Mouse (Mus musculus): ENCODE results near the gene Tom1l1. TPM values are rescaled to one million over a fixed set of nuclear protein-coding genes. Genes with fewer than 3 reads are reported as not detected.
"Not testable (repeated sequence)": the region's sequence is repeated elsewhere in the genome, so short reads cannot be mapped to it uniquely, and the experiment has no call there.

Tom1l1 gene
- 39.1 and 44.7 TPM in 2 replicates for total RNA-seq (2017)

- ATAC-seq (replicated peaks; ENCODE audit: low read depth, poor library complexity, severe bottlenecking): peak; percentile 82
These were observed at the start of gene Tom1l1 for GRCm38 (mm10) chr11:90687460-90688416. Gene Tom1l1, minus strand, starts transcription at chr11:90688366.

DNA sequence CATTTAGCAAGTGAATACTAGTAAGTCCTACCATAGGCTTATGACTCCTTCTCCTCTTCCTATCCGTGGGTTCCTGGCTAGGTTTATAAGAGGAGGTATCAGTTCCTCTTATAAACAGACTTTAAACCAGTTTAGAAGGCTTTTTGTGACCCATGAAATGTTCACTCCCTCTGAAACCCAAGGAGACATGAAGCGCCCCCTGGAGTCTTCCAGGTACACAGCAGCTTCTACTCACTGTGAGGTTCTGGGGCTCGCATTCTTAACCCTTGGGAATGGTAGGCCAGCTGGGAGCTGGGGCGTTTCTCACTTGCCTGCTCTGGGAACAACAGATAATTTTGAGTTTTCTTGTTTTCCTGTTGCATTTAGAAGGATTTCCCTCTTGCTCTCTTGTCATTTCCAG lies 45.4 kb upstream of the Tom1l1 start:
- ATAC-seq (replicated peaks; ENCODE audit: low read depth, poor library complexity, severe bottlenecking): peak; percentile 45; the same call in 1 of the 2 replicates

DNA sequence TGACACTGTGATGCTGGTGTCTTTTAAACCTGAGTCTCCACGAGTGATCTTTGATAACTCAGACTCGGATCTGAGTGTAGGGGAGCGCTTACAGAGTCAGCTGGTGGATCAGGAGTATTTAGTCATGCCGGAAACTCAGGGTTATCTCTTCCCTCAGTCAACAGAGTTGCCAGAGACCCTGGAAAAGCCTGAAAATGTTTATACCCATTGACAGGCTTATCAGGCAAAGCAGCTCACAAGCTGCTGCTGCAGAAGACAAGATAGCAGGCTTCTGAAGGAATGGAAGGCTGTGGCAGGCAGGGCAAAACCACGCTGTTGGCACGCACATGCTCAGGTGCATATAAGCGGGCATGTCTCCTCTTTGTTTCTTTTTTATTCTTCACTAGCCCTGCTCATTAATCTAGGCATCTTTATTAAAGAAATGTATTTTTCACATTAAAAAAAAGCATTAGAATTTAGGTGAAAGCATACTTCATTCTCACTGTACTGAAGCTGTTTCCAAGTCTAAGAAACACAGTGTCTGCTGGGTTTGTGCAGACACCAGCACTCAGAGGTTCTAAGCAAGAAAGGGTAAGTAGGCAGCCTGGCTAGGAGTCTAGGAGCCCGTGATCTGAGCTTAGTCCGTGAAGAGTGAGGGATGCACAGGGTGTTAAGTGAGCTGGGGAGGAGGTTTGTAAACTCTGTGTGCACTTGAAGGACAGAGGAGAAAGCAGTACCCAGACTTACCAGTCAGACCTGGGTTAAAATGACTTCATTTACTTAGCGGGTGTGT lies 39.4 kb upstream of the Tom1l1 start:
- peak; percentile 87 for ATAC-seq (replicated peaks; ENCODE audit: low read depth, poor library complexity, severe bottlenecking)

DNA sequence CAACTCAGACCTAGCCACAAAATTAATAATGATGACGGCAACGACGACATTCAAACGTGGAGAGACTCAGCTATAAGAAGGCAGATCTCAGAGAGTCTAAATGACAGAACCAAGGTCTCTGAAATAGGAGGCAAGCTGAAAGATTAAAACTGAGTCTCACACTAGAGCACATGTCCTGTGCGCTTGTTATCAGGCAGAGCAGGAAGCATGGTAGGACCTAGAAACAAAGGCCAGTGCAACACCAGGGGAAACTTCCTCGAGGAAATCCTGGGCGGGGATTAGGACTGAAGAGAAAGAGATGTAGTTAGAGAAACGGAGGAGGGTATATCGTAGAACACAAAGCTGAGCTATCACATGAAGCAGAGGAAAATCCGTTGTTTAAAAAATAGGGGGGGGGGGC lies 38.6 kb upstream of the Tom1l1 start:
- peak; percentile 52 for ATAC-seq (replicated peaks; ENCODE audit: low read depth, poor library complexity, severe bottlenecking)

- ATAC-seq (replicated peaks; ENCODE audit: low read depth, poor library complexity, severe bottlenecking): no peak
These were observed 34.1 kb upstream of the Tom1l1 start for GRCm38 (mm10) chr11:90722304-90722703.

DNA sequence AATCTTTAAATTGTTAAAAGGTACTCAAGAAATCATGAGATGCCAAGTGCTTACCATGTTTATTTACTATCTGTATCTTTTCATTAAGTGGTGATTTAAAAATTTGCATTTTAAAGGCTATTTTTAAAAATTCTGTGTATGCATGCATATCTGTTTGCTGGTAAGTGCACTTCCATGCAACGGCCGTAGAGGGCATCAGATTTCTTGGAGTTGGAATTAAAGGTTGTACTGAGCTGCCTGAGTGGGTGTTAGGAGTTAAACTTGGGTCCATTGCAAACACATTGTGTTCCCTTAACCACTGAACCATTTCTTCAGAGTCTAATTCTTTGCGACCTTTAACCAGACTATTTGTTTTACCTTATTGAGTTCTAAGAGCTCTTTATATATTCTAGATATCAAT lies 29.6 kb upstream of the Tom1l1 start:
- no peak for ATAC-seq (replicated peaks; ENCODE audit: low read depth, poor library complexity, severe bottlenecking)

DNA sequence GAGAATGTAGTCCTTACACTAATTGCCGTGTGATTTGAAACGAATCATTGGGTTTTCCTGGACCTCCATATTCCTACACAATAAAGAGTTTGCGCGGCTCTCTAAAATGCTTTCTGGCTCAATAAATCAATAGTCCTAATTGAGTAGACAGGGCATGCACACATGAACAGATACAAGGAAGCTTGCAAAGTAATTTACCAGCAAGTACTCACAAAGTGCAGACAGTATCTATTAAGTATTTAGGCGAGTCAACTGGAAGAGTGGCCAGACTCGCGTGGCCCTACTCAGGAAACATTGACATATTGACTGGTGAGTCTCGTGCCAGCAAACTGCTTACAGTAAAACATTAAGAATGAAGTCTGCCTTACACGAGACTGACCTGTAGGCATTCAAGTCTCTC lies 23.4 kb upstream of the Tom1l1 start:
- ATAC-seq (replicated peaks; ENCODE audit: low read depth, poor library complexity, severe bottlenecking): no peak

DNA sequence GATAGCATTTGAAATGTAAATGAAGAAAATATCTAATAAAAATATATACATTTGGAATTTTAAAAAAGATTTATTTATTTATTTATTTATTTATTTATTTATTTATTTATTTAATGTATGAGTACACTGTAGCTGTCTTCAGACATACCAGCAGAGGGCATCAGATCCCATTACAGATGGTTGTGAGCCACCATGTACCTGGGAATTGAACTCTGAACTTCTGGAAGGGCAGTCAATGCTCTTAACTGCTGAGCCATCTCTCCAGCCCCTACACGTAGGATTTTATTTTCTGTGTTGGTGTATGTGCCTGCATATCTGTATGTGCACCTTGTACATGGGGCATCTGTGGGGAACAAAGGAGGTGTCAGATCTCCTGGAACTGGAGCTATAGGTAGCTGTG lies 19.0 kb upstream of the Tom1l1 start:
- ATAC-seq (replicated peaks; ENCODE audit: low read depth, poor library complexity, severe bottlenecking): not testable (repeated sequence)

- ATAC-seq (replicated peaks; ENCODE audit: low read depth, poor library complexity, severe bottlenecking): peak; percentile 96
These were observed 9.5 kb upstream of the Tom1l1 start for GRCm38 (mm10) chr11:90697480-90698240.

DNA sequence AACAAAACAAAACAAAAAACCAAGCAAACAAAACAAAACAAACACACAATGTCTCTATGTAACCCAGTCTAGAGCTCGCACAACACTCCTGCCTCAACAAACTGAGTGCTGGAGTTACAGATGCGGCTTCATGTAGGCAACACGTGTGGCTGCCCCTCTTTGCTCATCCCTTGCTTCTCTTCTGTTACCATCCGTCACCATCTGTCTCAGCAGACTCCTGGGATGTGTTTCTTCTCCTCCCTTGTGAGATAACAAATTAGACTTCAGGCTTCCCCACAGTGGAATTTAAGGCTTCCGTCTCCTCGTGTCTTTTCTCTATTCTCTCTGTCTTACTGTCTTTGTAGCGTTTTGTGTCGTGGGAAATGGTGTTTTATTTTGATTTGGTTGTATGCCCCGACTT lies 7.6 kb upstream of the Tom1l1 start:
- ATAC-seq (replicated peaks; ENCODE audit: low read depth, poor library complexity, severe bottlenecking): no peak

- no peak for ATAC-seq (replicated peaks; ENCODE audit: low read depth, poor library complexity, severe bottlenecking)
These were observed 6.0 kb upstream of the Tom1l1 start for GRCm38 (mm10) chr11:90694206-90694605.

DNA sequence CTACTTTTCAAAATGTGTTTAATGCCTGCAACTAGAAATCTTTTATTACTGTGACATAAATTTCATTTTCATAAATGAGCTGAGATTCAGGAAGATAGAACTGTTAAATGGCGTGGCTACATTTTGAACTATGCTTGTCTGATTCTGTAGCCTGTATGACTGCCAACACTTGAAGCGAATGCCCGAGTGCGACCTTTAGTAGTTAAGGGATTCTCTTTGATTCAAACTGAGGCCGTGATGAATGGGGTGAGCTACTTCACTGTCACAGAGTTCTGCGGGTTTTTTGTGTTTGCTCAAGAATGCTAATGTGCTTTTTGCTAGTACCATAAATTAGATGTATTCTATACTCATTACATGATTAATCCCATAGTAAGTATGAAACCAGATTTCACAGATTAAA lies 2.2 kb upstream of the Tom1l1 start:
- ATAC-seq (replicated peaks; ENCODE audit: low read depth, poor library complexity, severe bottlenecking): no peak

DNA sequence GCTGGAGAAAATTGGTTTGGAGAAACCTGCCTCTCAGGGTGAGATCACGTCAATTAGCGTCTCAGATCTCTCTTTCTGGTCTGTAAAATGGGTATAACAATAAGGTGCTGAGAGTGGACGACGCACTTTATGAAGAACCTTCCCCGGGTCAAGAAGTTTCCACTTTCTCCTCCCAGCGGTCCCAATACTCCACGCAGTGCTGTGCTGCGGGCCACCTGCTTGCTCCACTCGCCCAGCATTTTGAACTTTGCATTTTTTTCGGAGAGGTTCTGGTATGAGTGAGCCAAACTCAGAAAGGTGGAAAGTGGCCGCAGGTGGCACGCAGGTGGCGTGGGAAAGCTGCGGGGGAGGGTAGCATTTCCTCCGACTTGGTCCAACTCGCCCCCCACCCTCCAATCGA lies 1.1 kb downstream of the Tom1l1 start:
- peak; percentile 34; the same call in 1 of the 2 replicates for ATAC-seq (replicated peaks; ENCODE audit: low read depth, poor library complexity, severe bottlenecking)

DNA sequence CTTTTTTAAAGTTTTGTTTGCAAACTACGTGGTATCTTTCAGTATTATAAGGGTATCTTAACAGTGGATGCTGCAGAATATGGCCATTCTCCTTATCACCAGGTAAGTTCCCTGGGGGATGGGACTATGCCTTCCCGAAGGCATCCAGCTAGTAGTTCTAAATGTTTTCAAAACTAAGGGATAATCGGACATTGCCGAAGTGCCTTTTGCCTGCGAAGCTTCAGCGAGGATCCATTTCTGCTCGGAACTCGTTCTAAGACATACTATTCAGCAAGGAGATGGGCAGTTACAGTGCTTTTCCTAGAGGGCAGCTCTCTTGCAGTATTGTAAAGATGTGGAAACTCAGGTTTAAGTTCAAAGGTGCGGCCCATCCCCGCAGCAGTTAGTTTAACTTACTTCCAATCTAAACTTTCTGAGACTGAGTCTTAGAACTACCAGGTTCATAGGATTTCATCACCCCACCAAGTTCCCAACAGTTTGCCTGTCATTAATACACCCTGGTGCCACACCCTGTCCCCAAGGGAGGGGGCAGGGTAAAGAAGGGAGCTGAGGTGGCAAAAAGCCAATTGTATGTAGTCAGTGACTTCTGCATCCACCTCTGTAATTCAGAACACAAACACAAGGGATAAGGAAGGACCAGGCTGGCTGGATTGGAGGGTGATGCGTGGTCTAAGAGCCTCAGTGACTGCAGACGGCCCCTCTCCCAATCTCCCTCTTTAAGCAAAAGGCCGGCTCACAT lies 1.7 kb downstream of the Tom1l1 start:
- peak; percentile 33 for ATAC-seq (replicated peaks; ENCODE audit: low read depth, poor library complexity, severe bottlenecking)

DNA sequence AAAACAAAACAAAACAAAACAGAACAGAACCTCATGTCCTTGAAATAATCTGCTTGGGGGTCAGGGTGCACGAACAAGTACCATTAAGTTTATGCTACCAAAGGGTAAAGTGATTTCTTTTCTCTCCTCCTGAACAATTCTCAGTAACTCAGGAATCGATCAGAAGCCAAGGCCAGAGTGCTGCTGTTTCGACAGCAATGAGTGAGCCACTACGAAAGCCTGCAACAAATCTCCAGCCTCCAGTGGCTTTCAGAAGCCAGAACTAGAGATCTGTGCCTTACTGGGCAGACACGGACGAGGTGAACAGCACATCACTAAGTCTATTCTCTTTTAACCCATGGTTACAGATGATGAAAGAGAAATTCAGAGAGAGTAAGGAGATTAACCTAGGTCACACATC lies 3.0 kb downstream of the Tom1l1 start:
- ATAC-seq (replicated peaks; ENCODE audit: low read depth, poor library complexity, severe bottlenecking): no peak

DNA sequence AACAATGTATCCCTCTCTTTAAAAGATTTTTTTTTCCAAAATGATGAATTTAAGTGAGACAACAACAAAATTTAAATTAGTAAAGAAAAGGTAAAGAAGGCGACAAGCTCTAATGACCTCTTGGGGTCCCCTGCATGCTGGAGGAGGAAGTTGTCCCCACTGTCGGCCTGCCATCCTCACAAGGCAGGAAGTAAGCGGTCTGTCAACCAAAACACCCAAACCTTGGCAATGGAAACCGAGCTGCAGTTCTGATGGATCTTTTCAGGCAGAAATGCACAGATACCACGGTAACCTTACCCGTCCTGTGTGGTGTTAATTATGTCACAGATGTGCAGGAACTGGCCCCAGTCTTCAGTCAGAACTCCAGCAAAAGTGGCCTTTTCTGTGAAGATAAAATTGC lies 3.4 kb downstream of the Tom1l1 start:
- peak; percentile 43 for ATAC-seq (replicated peaks; ENCODE audit: low read depth, poor library complexity, severe bottlenecking)

- no peak for ATAC-seq (replicated peaks; ENCODE audit: low read depth, poor library complexity, severe bottlenecking)
These were observed 7.0 kb downstream of the Tom1l1 start for GRCm38 (mm10) chr11:90681171-90681570.

- no peak for ATAC-seq (replicated peaks; ENCODE audit: low read depth, poor library complexity, severe bottlenecking)
These were observed 9.6 kb downstream of the Tom1l1 start for GRCm38 (mm10) chr11:90678582-90678981.

DNA sequence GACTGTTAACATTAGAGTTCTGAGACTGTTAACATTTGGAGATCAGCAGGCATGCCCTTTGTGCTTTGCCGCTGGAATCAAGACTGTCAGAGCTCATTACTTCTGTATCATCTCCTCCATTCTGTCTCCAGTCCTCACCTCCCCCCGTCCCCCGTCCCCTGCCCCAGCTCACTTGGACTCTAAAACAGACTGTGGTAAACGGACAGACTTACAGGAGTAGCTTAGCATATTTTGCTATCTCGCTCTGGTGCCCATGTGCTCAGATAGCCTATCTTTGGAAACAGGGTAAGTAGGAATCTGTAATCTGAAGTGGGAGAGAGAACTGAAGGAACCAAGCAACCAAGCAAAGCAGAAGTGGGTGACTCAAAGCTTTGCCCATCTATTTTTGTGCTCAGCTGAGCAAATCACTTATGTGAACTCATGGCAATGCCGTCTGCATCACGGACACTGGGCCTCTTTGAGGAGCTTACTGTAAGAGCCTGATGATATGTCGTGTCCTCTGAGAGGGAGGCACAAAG lies 10.3 kb downstream of the Tom1l1 start:
- no peak for ATAC-seq (replicated peaks; ENCODE audit: low read depth, poor library complexity, severe bottlenecking)

Measured in common myeloid progenitor, adult 5-6 weeks (primary cell).